Mouse (Mus musculus) ES-Bruce4 (cell line): ENCODE results near the gene Gfod1. TPM values are rescaled to one million over a fixed set of nuclear protein-coding genes. Genes with fewer than 3 reads are reported as not detected.

Source experiments
- H3K27ac ChIP-seq: 2 replicates; pipeline ENCODE4 v1.5.1; 2012; ENCODE audit warnings: low read length, inconsistent platforms; ENCODE audit not compliant: insufficient read depth
- H3K27me3 ChIP-seq: 2 replicates; pipeline ENCODE4 v1.6.1; 2012; ENCODE audit warnings: mild to moderate bottlenecking, low read length, inconsistent platforms; ENCODE audit not compliant: control insufficient read depth, poor library complexity, insufficient read depth, severe bottlenecking
- H3K36me3 ChIP-seq: 2 replicates; pipeline ENCODE4 v1.6.1; 2012; ENCODE audit warnings: inconsistent platforms, mild to moderate bottlenecking, low read length, moderate library complexity; ENCODE audit not compliant: control insufficient read depth, poor library complexity, insufficient read depth, severe bottlenecking
- H3K4me1 ChIP-seq: one replicate; pipeline ENCODE4 v1.8.1; 2011; ENCODE audit warnings: low read length; ENCODE audit not compliant: control insufficient read depth, insufficient read depth
- H3K4me3 ChIP-seq: 2 replicates; pipeline ENCODE4 v1.5.1; 2011; ENCODE audit warnings: low read depth, mild to moderate bottlenecking, low read length
- H3K9ac ChIP-seq: 2 replicates; pipeline ENCODE4 v1.6.1; 2012; ENCODE audit warnings: low read depth, mild to moderate bottlenecking, inconsistent platforms; ENCODE audit not compliant: poor library complexity, severe bottlenecking
- H3K9me3 ChIP-seq: replicated peaks from 2 replicates; pipeline ENCODE4 v1.6.1; 2012; ENCODE audit warnings: mild to moderate bottlenecking, low read length, inconsistent platforms; ENCODE audit not compliant: control insufficient read depth, poor library complexity, insufficient read depth, severe bottlenecking
- CTCF ChIP-seq: IDR thresholded peaks from one replicate; pipeline ENCODE4 v1.8.1; 2011; ENCODE audit warnings: low read depth, low read length
- EP300 ChIP-seq: IDR thresholded peaks from 2 replicates; pipeline ENCODE4 v1.6.1; 2011; ENCODE audit warnings: low read depth, low read length; ENCODE audit not compliant: insufficient read depth
- POLR2A ChIP-seq: IDR thresholded peaks from one replicate; pipeline ENCODE4 v1.8.1; 2011; ENCODE audit warnings: low read length; ENCODE audit not compliant: insufficient read depth
- polyA plus RNA-seq: library from polyadenylated mRNA; stranded (reverse); fragments of >200 nt; gene quantifications from 2 replicates; pipeline ENCODE4 v1.2.4, GENCODE M21; 2011; ENCODE audit warnings: low read depth; ENCODE audit not compliant: missing spikeins, insufficient read depth, insufficient read length

The Gfod1 gene
- polyA plus RNA-seq, 1 experiment, result 6.2 TPM

DNA sequence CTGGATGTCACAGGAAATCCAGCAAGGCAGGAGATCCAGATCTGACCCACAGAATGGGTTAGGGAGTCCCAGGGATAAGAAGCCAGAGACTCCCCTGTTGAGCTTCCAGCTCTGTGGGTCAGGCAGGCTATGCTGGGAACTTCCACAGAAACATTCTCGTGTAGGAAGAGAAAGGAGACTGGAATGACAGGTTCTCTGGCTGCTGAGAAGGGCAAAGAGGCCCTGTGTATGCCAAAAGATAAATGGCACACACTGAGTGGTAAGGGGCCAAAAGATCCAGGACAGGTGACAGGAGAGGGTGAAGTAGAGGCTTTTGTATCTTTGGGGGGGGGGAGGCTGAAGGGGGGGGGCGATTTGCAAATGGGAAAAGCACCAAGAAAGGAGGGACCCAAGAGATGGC, 112.7 kb downstream of the Gfod1 start:
- no peaks in the 10 kb centered on the region for H3K9me3 ChIP-seq
- H3K9ac ChIP-seq, result no peak overlapping the region
- H3K4me1 ChIP-seq, result no peaks in the 10 kb centered on the region
- H3K27ac ChIP-seq, result no peak overlapping the region
- no peaks in the 10 kb centered on the region; the same call in 1 of the 2 replicates for H3K36me3 ChIP-seq
- H3K4me3 ChIP-seq, result no peak overlapping the region
- H3K27me3 ChIP-seq, result no peaks in the 10 kb centered on the region
- no peak for TF ChIP-seq CTCF
- TF ChIP-seq EP300, result no peak
- TF ChIP-seq POLR2A, result no peak

DNA sequence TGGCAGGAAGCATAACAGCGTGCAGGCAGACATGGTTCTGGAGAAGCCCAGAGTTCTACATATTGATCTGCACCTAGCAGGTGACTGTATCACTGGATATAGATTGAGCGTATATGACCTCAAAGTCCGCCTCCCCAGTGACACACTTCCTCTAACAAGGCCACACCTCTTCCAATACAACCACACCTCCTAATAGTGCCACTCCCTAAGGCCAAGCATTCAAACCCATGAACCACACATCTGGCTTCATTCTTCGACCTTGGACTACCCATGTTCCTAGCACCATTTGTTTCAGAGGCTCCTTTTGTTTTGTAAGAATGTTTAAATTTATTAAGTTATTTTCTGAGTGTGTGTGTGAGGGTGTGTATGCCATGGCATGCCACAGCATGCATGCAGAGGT, 116.2 kb downstream of the Gfod1 start:
- H3K9me3 ChIP-seq, result 0 out of 2 replicates have a peak, but pooled peaks cover 3% of the 10 kb centered on the region
- no peaks in the 10 kb centered on the region for H3K27me3 ChIP-seq
- no peak overlapping the region for H3K27ac ChIP-seq
- H3K4me3 ChIP-seq, result 0 out of 2 replicates have a peak overlapping the region, but pooled peaks have one; percentile 7
- H3K9ac ChIP-seq, result no peak overlapping the region
- H3K36me3 ChIP-seq, result no peaks in the 10 kb centered on the region; the same call in 1 of the 2 replicates
- no peaks in the 10 kb centered on the region for H3K4me1 ChIP-seq
- no peak for TF ChIP-seq EP300
- no peak for TF ChIP-seq CTCF
- TF ChIP-seq POLR2A, result no peak

DNA sequence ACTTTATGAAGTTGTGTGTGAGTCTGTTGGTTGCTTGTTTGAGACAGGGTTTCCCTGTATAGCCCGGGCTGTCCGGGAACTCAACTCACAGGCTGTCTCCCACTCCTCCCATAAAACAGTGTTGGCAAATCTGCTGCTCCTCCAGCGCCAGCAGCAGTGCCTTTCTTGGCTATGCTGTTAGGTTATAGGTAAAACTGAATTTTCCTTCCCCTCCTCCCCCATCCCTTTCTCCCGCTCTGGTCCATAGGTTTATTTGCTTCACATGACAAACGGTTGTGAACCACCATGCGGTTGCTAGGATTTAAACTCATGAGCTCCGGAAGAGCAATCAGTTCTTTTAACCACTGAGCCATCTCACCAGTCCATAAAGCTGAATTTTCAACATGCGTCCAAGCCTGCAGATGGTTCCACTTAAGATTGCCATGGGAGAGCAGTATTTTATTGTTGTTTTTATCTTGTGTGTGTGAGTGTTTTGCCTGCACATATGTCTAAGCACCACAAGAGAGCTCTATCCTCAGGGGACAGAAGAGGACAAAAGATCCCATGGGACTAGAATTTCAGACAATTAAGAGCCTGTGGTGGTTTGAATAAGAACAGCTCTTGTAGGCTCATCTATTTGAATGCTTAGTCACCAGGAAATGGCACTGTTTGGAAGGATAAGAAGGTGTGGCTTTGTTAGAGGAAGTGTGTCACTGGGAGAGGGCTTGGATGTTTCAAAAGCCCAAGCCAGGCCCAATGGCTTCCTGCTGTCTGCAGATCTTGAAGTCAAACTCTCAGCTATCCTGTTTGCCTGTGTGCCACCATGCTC, 120.5 kb downstream of the Gfod1 start:
- H3K27ac ChIP-seq, result peak overlapping the region; percentile 87
- H3K36me3 ChIP-seq, result no peaks in the 10 kb centered on the region
- peak overlapping the region; percentile 24 for H3K9ac ChIP-seq
- 0 out of 2 replicates have a peak, but pooled peaks cover 3% of the 10 kb centered on the region for H3K9me3 ChIP-seq
- H3K4me1 ChIP-seq, result no peaks in the 10 kb centered on the region
- no peaks in the 10 kb centered on the region for H3K27me3 ChIP-seq
- peak overlapping the region; percentile 22 for H3K4me3 ChIP-seq
- TF ChIP-seq CTCF (no peak), EP300 (0 out of 2 replicates have a peak, but pooled peaks have one; percentile 30)

DNA sequence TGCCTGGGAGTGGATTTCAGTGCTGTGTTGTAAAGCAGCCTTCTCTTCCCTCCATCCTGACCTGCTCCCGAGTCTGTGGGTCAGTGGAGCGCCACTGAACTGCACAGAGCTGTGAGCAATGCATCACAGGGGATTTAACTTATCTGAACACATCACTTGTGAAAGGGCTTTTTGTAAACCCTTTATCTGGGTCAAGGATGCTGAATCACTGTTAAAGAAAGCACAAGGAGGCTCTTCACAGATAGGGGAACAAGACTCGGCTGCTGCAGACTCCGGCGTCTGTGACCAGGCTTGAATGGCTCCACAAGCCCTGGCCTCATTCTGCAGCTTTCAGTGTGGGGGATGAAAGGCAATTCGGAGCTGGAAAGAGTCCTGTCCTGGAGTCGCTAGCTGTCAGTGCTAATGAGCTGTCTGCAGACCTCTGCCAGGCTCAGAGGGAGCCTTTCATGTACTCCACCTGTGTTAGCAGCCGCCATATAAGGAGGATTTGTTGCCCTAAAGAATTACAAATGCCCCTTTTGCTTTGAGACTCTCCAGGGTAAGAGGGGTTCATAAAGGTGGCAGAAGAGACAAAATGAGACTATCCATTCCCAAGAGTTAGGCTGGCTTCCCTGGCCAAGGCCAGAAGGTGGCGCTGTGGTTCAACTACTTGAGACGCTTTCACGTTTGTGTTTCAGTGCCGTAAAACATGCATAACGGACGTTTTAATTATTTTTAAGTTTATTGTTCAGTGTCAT, 121.3 kb downstream of the Gfod1 start:
- Histone ChIP-seq H3K9ac (no peak overlapping the region), H3K36me3 (no peaks in the 10 kb centered on the region), H3K4me1 (no peaks in the 10 kb centered on the region), H3K27ac (no peak overlapping the region), H3K9me3 (0 out of 2 replicates have a peak, but pooled peaks cover 3% of the 10 kb centered on the region), H3K27me3 (no peaks in the 10 kb centered on the region), H3K4me3 (no peak overlapping the region)
- peak; percentile 76 for TF ChIP-seq CTCF
- no peak for TF ChIP-seq POLR2A
- TF ChIP-seq EP300, result no peak

DNA sequence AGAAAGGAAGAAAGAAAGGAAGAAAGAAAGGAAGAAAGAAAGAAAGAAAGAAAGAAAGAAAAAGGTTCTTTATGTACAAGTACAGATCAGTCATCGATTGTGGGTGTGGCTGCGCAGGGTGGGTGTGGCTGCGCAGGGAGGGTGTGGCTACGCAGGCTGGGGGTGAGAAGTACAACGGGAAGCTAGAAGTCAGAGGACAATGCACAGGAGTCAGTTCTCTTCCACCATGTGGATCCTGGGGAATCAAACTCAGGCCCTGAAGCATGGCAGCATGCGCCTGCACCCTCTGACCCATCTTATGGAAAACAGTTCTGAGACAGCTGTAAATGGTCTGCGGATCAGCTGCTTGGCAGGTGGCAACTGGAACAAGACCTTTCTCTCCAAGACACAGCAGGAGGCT, 122.9 kb downstream of the Gfod1 start:
- peak overlapping the region; percentile 3; the same call in 1 of the 2 replicates for H3K4me3 ChIP-seq
- no peak overlapping the region for H3K9ac ChIP-seq
- 0 out of 2 replicates have a peak, but pooled peaks cover 3% of the 10 kb centered on the region for H3K9me3 ChIP-seq
- H3K36me3 ChIP-seq, result no peaks in the 10 kb centered on the region
- no peak for TF ChIP-seq CTCF
- TF ChIP-seq EP300, result no peak
- TF ChIP-seq POLR2A, result peak; percentile 40
- H3K27me3 ChIP-seq, result no peaks in the 10 kb centered on the region
- no peaks in the 10 kb centered on the region for H3K4me1 ChIP-seq
- no peak overlapping the region for H3K27ac ChIP-seq

DNA sequence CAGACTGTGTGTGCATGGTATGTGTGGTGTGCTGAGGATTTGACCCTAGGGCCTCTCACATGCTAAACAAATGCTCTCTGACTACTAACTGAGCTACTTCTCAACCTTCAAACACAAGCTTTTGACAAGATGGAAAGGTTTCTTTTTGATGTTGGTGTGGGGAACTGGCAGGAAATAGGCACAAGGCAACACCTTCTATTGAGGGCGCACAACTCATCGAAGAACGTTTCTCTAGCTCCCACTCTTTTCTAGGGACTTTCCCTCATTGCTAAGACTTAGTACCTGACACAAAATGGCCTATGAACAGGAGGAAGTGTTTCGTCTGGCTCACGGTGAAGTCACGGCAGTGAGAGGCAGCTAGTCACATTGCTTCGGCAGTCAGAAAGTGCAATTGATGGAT, 126.7 kb downstream of the Gfod1 start:
- Histone ChIP-seq H3K4me1 (no peaks in the 10 kb centered on the region), H3K9me3 (no peaks in the 10 kb centered on the region), H3K27me3 (no peaks in the 10 kb centered on the region), H3K36me3 (no peaks in the 10 kb centered on the region), H3K9ac (no peak overlapping the region), H3K4me3 (no peak overlapping the region), H3K27ac (no peak overlapping the region)
- no peak for TF ChIP-seq POLR2A
- no peak for TF ChIP-seq CTCF
- no peak for TF ChIP-seq EP300
